Mouse (Mus musculus) effector memory CD4-positive, alpha-beta T cell, adult 5 months (primary cell): ENCODE data around the gene Xkr8. TPM values are rescaled to one million over a fixed set of nuclear protein-coding genes. Genes with fewer than 3 reads are reported as not detected.

Source experiments
- polyA plus RNA-seq: library from polyadenylated mRNA; unstranded; fragments of 100-300 nt; shearing (Covaris generic); gene quantifications from one replicate; pipeline ENCODE4 v1.2.1, GENCODE M21; 2017

The Xkr8 gene
- 1.1 TPM for polyA plus RNA-seq

DNA sequence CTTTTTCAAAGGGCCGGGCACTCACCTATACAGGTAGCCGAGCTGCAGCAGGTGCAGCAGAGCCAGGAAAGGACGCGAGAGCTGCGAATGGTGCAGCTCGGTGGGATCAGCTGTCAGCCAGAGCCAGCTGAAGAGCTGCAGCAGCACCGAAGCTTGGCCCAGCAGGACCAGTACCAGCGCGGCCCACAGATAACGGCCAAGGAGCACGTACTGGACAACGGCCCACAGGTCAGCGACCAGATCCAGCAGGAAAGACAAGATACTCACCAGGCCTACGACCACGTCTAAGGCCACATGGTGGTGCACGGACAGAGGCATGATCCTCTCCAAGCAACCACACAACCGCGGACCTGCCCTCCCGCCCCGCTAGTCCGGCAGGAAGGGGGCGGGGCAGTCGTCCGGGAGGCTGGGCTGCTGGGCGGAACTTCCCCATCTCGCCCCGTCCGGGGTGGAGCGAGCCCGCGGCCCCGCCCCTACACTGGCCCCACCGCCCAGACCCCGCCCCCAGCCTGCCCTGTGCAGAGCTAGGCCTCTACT, at the start of gene Xkr8:
Gene Xkr8 (minus strand): TSS at position 399 of the 537 bp plus-strand sequence.

DNA sequence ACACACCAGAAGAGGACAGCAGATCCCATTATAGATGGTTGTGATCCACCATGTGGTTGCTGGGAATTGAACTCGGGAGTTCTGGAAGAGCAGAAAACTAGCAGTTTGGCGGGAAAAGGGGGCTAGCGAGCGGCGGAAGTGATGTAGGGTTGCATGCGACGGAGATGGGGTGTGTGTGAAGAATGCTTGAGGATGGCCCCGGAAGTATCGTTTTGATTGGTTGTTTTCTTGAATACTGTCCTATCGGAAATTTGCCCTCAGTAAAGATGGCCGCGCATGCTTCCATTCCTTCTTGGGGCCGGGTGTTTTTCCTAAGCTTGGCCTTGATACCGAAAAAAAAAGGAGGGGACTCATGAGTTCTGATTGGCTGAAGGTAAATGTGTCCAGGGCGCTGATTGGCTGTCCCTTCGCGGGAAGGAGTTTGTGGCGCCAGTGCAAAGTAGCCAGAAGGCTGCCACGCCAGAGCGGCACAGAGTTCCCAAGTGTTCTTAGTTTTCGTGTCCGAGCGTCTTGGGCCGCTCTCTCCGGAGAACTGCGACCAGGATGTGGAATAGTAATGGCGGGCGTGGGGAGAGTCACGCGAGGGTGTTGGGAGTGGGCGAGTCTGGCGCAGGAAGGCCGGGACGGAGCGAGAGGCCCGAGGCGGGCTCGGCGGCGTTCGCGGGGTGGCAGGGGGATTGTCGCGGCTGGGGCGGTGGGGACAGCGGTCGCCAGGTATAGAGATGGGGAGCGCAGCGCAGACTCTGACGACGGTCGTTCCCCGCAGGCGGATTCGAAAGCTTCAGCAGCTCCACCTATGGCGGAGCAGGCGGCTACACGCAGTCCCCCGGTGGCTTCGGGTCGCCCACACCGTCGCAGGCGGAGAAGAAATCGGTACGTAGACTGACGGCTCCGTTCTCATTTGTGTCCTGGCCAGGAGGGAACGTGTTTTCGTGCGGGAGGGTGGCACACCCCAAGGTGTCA, 35.8 kb upstream of the Xkr8 start, which contains the start of gene Rpa2:
Gene Rpa2 (plus strand): TSS at position 419 of the 963 bp plus-strand sequence.

DNA sequence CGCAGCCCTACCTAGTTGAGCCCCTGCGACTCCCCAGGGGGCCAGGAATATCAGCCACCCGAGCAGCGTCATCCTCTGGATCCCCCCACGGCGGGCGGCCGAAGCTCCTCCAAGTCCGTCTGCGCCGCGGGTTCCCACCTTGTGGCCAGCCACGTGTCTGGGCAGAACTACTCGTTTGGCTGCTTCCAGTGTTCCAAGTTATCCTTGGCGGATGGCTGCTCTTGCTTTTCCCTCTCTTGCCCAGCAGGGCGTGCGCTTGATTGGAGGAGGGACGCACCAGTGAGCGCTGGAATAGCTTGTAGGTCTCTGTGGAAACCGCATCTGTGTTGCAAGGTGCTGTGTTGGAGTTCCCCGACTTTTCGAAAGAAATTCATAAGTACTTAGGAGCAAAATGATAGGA, 24.6 kb upstream of the Xkr8 start, which contains the start of gene Smpdl3b:
Gene Smpdl3b (minus strand): TSS at position 279 of the 400 bp plus-strand sequence.

Other genes with a start within 250 kb of the Xkr8 start
- gene Sesn2, start 222.0 kb downstream of the Xkr8 start, polyA plus RNA-seq, result 9.7 TPM
- gene Atpif1, start 198.9 kb downstream of the Xkr8 start, polyA plus RNA-seq, result 85.5 TPM
- 198 TPM for gene Dnajc8, start 197.0 kb downstream of the Xkr8 start, polyA plus RNA-seq
- 0.20 TPM for gene Ptafr, start 168.5 kb downstream of the Xkr8 start, polyA plus RNA-seq
- 37.3 TPM for gene Eya3, start 93.6 kb downstream of the Xkr8 start, polyA plus RNA-seq
- 9.7 TPM for gene Smpdl3b, start 24.7 kb upstream of the Xkr8 start, polyA plus RNA-seq
- gene Rpa2, start 35.8 kb upstream of the Xkr8 start, polyA plus RNA-seq, result 120 TPM
- 5.3 TPM for gene Themis2, start 63.8 kb upstream of the Xkr8 start, polyA plus RNA-seq
- 35.2 TPM for gene Ppp1r8, start 110.6 kb upstream of the Xkr8 start, polyA plus RNA-seq
- 30.1 TPM for gene Stx12, start 152.0 kb upstream of the Xkr8 start, polyA plus RNA-seq
- 54.4 TPM for gene Fam76a, start 190.0 kb upstream of the Xkr8 start, polyA plus RNA-seq
- gene Fgr, start 241.5 kb upstream of the Xkr8 start, polyA plus RNA-seq, result 0.55 TPM